Mouse (Mus musculus): ENCODE data around the gene Wnt5a. TPM values are rescaled to one million over a fixed set of nuclear protein-coding genes. Genes with fewer than 3 reads are reported as not detected.

Gene Wnt5a
- 18.1 and 24.1 TPM in 2 replicates for polyA plus RNA-seq (2016; fragmentation: Nextera tagmentation; extraction: Ambion mirVana)

DNA sequence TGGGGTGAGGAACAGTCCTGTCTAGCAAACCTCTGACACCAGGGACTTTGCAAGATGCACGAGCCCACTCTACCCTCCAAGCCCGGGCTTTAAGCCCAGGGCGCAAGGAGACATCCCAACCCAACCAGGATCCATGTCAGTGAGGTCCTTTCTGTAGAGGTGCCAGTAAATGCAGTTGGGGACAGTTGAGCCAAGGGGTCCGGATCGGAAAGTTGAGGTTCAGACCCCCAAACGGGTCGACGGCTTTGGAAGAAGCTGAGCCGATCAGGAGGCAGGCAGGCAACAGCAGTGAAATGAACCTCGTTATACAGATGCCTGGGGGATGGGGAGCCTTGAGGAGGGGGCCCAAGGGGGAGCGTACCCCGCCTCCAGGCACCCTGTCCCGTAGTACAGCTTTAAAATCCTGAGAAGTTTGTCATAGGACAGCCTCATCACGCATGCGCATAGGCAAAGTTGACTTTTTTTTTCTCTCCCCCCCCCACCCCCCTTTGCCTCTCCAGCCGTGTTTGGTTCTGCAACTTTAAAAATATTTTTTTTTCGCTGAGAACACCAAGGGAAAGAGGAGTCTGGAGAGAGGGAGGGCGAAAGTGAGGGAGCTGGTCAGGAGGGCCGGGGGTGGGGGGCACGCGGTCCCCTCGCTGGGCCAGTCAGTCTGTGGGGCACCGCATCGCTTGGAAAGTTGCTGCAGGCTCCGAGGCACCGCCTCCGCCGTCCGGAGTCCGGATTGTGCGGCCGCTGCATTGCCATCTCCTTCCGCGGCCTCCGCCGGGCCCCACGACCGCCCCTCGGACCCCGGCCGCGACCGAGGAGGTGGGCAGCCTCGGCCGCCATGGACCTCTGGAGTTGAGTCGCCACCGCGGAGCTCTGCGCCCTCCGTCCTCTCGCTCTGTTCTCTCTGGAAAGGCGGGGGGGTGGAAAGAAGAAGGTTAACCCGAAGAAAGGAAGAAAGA, at the start of gene Wnt5a:
TSS of gene Wnt5a (plus strand) at position 650 of the 950 bp plus-strand sequence.
- Histone ChIP-seq H3K36me3 (replicated peaks) (no peaks in the 10 kb centered on the region), H3K4me3 (peak within 1 kb of the TSS; percentile 72), H3K27ac (peak within 1 kb of the TSS; percentile 93), H3K27me3 (ENCODE audit: poor library complexity, severe bottlenecking) (peaks cover 82% of the 10 kb centered on the region), H3K9me3 (no peaks in the 10 kb centered on the region), H3K4me1 (peaks cover 58% of the 10 kb centered on the region)
- DNase-seq (ENCODE audit: extremely low spot score, low spot score), result no peak
- WGBS, result 3% methylated on average over 53 of the region's 53 CpGs

DNA sequence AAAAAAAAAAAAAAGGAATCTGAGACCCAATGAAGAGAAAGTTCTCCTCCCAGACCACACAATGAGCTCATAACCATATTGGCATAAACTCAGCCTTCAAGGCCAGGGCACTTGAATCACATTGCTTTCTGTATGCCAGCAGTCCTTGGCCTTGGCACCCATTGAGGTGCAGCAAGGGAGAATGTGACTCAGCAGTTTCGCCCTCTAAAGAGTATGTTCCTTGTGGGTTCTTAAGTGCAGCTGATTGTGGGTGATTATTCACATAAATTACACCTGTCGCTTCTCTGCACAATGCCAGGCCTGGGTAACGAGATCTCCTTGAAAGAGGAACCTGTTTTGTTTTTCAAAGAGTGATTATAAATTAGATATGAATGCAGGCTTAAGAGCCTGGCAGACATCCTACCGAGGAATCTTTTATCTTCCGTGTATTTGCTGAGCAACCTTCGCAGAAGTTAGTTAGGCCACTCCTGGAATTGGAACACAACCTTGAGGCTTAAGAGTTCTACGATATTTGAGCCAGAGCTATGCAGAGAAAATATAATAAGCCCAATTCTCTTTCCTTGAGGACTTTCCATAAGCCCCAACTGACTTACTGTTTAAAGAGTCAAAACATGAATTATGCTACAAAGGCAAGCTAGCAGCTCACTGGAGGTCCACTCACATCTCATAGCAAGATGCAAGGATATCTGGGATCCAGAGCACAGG, 48.0 kb upstream of the Wnt5a start:
- peaks cover 59% of the 10 kb centered on the region for H3K27me3 ChIP-seq (ENCODE audit: poor library complexity, severe bottlenecking)

DNA sequence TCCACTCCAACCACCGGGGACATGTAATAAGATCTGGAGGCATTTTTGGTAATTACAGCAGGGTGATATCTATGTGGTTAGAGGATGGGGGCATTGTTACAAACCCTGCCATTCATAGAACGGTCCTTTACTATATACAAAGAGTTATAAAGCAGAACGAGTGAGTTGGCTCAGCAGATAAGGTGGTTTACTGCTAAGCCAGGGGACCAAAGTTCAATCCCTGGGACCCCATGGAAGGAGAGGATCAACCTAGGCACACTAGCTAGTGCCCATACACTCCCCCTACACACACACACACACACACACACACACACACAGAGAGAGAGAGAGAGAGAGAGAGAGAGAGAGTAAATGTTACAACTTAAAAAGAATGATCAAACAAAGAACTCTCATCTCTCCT, 47.1 kb upstream of the Wnt5a start:
- Histone ChIP-seq H3K4me3 (no peak overlapping the region), H3K27ac (no peak overlapping the region), H3K4me1 (peaks cover 11% of the 10 kb centered on the region), H3K9me3 (no peaks in the 10 kb centered on the region), H3K27me3 (ENCODE audit: poor library complexity, severe bottlenecking) (peaks cover 53% of the 10 kb centered on the region), H3K36me3 (replicated peaks) (no peaks in the 10 kb centered on the region)
- WGBS, result 74% methylated on average over 3 of the region's 3 CpGs
- DNase-seq (ENCODE audit: extremely low spot score, low spot score), result no peak

More for the DNA sequence above, 48.0 kb upstream of the Wnt5a start:
- Histone ChIP-seq H3K9me3 (no peaks in the 10 kb centered on the region), H3K4me1 (peaks cover 20% of the 10 kb centered on the region), H3K36me3 (replicated peaks) (no peaks in the 10 kb centered on the region), H3K27ac (no peak overlapping the region), H3K4me3 (no peak overlapping the region)
- no peak for DNase-seq (ENCODE audit: extremely low spot score, low spot score)
- WGBS, result 77% methylated on average over 7 of the region's 7 CpGs

DNA sequence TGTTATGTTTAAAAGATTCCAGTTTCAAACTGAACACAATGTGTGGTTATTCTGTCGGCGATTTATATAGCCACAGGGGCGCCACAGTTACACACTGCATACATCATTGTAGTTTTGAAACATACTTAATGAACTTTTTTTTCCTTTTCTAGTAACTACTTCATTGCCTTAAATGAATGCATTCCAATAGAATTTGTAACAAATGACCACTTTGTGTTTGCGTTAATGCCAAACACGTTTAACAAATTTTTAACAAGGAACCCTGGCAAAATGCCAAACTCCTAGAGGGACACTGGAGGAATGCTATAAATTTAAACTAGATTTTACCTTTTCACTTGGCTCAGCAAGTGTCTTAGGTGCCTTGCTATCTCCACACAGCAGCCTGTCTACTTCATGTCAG, 36.6 kb upstream of the Wnt5a start:
- 94% methylated on average over 5 of the region's 5 CpGs for WGBS
- H3K36me3 ChIP-seq (replicated peaks), result no peaks in the 10 kb centered on the region

DNA sequence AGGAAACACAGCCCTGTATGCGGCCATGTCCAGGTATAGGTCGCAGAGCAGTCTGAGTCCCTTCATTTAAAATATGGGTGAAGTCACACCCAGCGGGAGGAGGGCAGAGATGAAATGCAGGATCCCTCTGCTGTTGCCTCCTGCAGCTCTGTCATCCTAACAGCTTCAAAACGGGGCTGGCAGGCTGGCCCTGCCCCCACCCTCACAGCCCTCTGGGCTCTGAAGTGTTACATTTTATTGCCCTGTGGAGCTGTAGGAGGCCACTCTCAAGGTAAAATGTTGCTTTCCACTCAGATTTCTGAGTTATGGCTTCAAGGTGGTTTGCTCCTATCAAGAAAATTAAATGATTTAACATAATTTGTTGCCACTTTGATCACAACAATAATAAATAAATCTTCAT, 34.9 kb upstream of the Wnt5a start:
- no peak overlapping the region for H3K27ac ChIP-seq
- DNase-seq (ENCODE audit: extremely low spot score, low spot score), result no peak
- peaks cover 38% of the 10 kb centered on the region for H3K4me1 ChIP-seq
- H3K27me3 ChIP-seq (ENCODE audit: poor library complexity, severe bottlenecking), result peaks cover 11% of the 10 kb centered on the region
- no peak overlapping the region for H3K4me3 ChIP-seq
- H3K36me3 ChIP-seq (replicated peaks), result no peaks in the 10 kb centered on the region
- H3K9me3 ChIP-seq, result no peaks in the 10 kb centered on the region
- 34% methylated on average over 4 of the region's 4 CpGs for WGBS

More for the DNA sequence above, 36.6 kb upstream of the Wnt5a start:
- Histone ChIP-seq H3K27ac (no peak overlapping the region), H3K4me1 (peaks cover 38% of the 10 kb centered on the region), H3K9me3 (no peaks in the 10 kb centered on the region), H3K4me3 (no peak overlapping the region), H3K27me3 (ENCODE audit: poor library complexity, severe bottlenecking) (peaks cover 9% of the 10 kb centered on the region)
- no peak for DNase-seq (ENCODE audit: extremely low spot score, low spot score)

- no peaks in the 10 kb centered on the region for H3K36me3 ChIP-seq (replicated peaks)
- H3K27ac ChIP-seq, result no peak overlapping the region
- H3K27me3 ChIP-seq (ENCODE audit: poor library complexity, severe bottlenecking), result peaks cover 16% of the 10 kb centered on the region
- WGBS, result 59% methylated on average over 6 of the region's 6 CpGs
- no peaks in the 10 kb centered on the region for H3K9me3 ChIP-seq
- no peak for DNase-seq (ENCODE audit: extremely low spot score, low spot score)
- no peak overlapping the region for H3K4me3 ChIP-seq
- H3K4me1 ChIP-seq, result peaks cover 39% of the 10 kb centered on the region
Observed at GRCm38 (mm10) chr14:28470212-28470611, 34.3 kb upstream of the Wnt5a start.

DNA sequence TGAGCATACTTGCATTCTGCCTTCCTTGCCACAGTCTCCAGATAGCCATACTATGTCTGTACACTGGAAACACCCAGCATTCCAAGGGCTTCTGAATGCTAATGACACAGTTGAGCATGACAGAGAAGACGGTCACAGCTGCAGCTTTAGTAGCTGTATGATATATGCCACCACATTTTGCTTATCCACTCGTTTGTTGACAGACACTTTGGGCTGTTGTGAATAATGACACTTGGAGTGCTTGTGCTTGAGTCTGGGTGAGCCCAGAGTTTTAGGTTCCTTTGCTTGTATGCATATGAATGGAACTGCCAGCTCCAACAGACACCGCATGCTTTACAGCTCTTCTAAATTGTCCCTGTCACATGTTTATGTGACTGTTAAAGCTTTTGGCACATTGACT, 29.5 kb upstream of the Wnt5a start:
- Histone ChIP-seq H3K4me3 (no peak overlapping the region), H3K27ac (no peak overlapping the region), H3K4me1 (peaks cover 40% of the 10 kb centered on the region), H3K36me3 (replicated peaks) (no peaks in the 10 kb centered on the region), H3K9me3 (no peaks in the 10 kb centered on the region), H3K27me3 (ENCODE audit: poor library complexity, severe bottlenecking) (peaks cover 34% of the 10 kb centered on the region)
- no peak for DNase-seq (ENCODE audit: extremely low spot score, low spot score)
- 79% methylated on average over 3 of the region's 3 CpGs for WGBS

GRCm38 (mm10) chr14:28475421-28475820, 29.1 kb upstream of the Wnt5a start:
- H3K4me3 ChIP-seq, result no peak overlapping the region
- H3K27ac ChIP-seq, result 0 out of 2 replicates have a peak overlapping the region, but pooled peaks have one; percentile 1
- no peak for DNase-seq (ENCODE audit: extremely low spot score, low spot score)
- 44% methylated on average over 7 of the region's 7 CpGs for WGBS
- peaks cover 37% of the 10 kb centered on the region for H3K4me1 ChIP-seq
- no peaks in the 10 kb centered on the region for H3K9me3 ChIP-seq
- no peaks in the 10 kb centered on the region for H3K36me3 ChIP-seq (replicated peaks)
- H3K27me3 ChIP-seq (ENCODE audit: poor library complexity, severe bottlenecking), result peaks cover 34% of the 10 kb centered on the region

DNA sequence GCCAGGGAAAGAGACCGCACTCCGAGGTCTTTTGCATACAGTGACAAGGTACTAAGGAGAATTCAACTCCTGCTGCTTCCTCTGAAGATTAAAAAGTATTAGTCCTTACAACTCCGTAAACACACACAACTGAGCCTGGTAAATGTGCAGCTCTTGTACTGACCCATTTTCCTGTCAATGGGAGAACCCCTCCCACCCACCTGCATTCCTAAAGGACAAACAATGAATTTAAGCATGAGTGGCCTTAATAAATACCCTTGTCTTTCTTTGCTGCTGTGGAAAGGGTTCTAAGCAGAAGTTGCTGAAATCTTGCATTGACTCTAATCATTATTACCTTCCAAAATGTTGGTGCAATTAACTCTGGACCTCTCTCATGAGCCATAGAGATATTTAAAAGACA, 27.8 kb upstream of the Wnt5a start:
- Histone ChIP-seq H3K36me3 (replicated peaks) (no peaks in the 10 kb centered on the region), H3K27ac (no peak overlapping the region), H3K27me3 (ENCODE audit: poor library complexity, severe bottlenecking) (peaks cover 25% of the 10 kb centered on the region), H3K9me3 (no peaks in the 10 kb centered on the region), H3K4me3 (no peak overlapping the region), H3K4me1 (peaks cover 30% of the 10 kb centered on the region)
- no peak for DNase-seq (ENCODE audit: extremely low spot score, low spot score)
- 26% methylated on average over 3 of the region's 3 CpGs for WGBS

- DNase-seq (ENCODE audit: extremely low spot score, low spot score), result no peak
- 82% methylated on average over 1 of the region's 1 CpGs for WGBS
- H3K4me1 ChIP-seq, result peaks cover 16% of the 10 kb centered on the region
- H3K27ac ChIP-seq, result no peak overlapping the region
- peaks cover 16% of the 10 kb centered on the region for H3K27me3 ChIP-seq (ENCODE audit: poor library complexity, severe bottlenecking)
- H3K9me3 ChIP-seq, result no peaks in the 10 kb centered on the region
- H3K4me3 ChIP-seq, result no peak overlapping the region
- no peaks in the 10 kb centered on the region for H3K36me3 ChIP-seq (replicated peaks)
Observed at GRCm38 (mm10) chr14:28480866-28481265, 23.7 kb upstream of the Wnt5a start.

- Histone ChIP-seq H3K27me3 (ENCODE audit: poor library complexity, severe bottlenecking) (peaks cover 13% of the 10 kb centered on the region), H3K4me1 (no peaks in the 10 kb centered on the region), H3K9me3 (no peaks in the 10 kb centered on the region), H3K4me3 (no peak overlapping the region), H3K36me3 (replicated peaks) (no peaks in the 10 kb centered on the region), H3K27ac (no peak overlapping the region)
- 95% methylated on average over 4 of the region's 4 CpGs for WGBS
- DNase-seq (ENCODE audit: extremely low spot score, low spot score), result no peak
Observed at GRCm38 (mm10) chr14:28493806-28494205, 10.7 kb upstream of the Wnt5a start.

- no peak overlapping the region for H3K4me3 ChIP-seq
- H3K9me3 ChIP-seq, result no peaks in the 10 kb centered on the region
- H3K27ac ChIP-seq, result no peak overlapping the region
- peaks cover 8% of the 10 kb centered on the region for H3K27me3 ChIP-seq (ENCODE audit: poor library complexity, severe bottlenecking)
- no peaks in the 10 kb centered on the region for H3K4me1 ChIP-seq
- DNase-seq (ENCODE audit: extremely low spot score, low spot score), result no peak
- WGBS, result 95% methylated on average over 5 of the region's 5 CpGs
- no peaks in the 10 kb centered on the region for H3K36me3 ChIP-seq (replicated peaks)
Observed at GRCm38 (mm10) chr14:28494273-28494672, 10.3 kb upstream of the Wnt5a start.

All from forebrain, embryonic 10.5 days (tissue).